Mouse (Mus musculus) cerebellum, postnatal 25 days (tissue): ENCODE measurements around the gene Sun1.
A peak's percentile ranks its signal among the peaks of the same experiment; 100 is the strongest.

Source experiments
- DNase-seq, 2 experiments: peaks; one replicate each; pipeline ENCODE4 v3.0.0; 2021; ENCODE audit warnings: mixed read lengths in 2 of 2

The Sun1 gene

GRCm38 (mm10) chr5:139287099-139287498 is 86.7 kb downstream of the Sun1 start:
- DNase-seq, result no peak

DNA sequence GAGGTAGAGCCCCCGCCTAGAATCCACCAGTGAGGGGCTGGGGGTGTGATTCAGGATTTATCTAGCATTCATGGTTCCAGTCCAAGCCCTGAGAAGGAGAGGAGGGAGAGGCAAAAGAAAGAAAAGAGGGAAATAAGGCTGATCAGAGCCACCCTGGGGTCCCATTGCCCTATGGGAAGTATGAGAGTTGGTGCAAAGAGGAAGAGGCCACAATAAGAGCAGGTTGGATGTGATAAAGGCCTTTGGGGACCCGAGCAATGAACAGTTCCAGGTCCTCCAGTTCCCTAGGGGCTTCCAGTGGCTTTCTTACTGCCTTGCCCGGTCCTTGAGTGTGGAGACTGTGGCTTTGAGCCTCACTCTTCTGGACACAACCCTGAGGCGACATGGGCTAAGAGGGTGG is 87.3 kb downstream of the Sun1 start:
- no peak for DNase-seq

GRCm38 (mm10) chr5:139288591-139288990 is 88.2 kb downstream of the Sun1 start:
- DNase-seq, result no peak

GRCm38 (mm10) chr5:139290467-139291259 is 90.2 kb downstream of the Sun1 start:
- no peak for DNase-seq

DNA sequence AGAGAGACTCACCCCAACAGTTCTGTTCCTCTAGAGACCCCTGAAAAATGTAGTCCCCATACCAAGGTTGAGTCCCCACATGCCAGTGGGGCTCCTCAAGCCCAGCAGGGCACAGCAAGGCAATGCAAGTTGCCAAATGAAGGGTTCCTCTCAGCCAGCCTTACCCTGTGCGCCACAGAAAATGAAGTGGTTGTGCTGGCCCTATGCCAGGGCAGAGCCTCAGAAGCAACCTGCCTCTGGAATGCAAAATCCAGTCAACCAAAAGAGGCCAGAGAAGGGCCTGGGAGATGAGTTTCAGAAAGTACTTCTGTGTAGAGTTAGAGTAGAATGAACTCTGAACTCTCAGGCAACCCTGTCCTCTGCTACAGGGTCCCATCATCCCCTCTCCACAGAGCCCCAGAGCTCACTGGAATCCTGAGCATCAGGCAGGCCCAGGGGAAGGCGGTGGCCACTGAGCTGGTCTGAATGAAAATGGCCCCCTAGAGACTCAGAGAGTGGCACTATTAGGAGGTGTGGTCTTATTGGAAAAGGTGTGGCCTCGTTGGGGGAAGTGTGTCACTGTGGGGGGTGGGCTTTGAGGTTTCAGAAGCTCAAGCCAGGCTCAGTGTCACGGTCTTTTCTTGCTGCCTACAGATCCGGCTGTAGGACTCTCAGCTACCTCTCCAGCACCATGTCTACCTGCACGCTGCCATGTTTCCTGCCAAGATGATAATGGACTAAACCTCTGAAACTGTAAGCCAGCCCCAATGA is 91.5 kb downstream of the Sun1 start:
- peak in 1 of 2 experiments; percentile 43 for DNase-seq

DNA sequence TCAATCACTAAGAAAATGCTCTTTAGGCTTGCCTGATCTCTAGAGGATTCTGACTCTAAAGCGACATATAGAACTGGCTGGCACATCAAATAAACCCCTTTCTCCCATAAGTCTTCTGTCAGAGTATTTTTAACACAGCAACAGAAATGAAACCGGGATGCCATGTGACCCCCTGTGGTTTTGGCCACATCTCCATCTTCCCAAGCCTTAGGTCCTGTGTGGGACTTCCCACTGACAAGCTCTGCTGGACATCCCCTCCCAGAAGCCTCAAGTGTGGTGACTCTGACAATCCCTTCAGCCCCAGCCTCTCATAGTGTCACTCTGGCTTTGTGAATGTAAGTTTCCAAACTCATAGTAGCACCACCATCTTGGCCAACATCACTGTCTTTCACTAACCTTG is 93.7 kb downstream of the Sun1 start:
- no peak for DNase-seq

DNA sequence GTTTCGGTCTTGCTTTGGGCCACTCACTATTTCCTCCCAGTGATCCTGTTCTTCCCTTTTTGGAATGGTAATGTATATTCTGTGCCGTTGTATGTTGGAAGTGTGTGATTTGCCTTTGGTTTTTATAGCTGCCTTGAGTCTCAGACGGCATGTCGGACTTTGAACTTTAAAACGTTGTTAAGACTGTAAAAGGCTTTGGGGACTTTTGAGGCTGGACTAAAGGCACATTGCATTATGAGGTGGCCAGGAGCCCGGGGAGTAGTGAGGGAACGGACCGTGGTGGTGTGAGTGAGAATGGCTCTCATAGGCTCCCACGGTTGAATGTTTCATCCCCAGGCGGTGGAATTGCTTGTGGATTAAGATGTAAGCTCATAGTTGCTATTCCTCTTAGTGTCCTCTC is 96.7 kb downstream of the Sun1 start:
- no peak for DNase-seq

- no peak for DNase-seq
Observed at GRCm38 (mm10) chr5:139297745-139298144, 97.3 kb downstream of the Sun1 start.
